Mouse (Mus musculus): ENCODE measurements at regions not wholly inside any gene's neighbourhood (a gene's known extent, or its start where the extent isn't known, plus 50 kb on each side); places are given as distances from the start of the nearest gene placed in this dataset.

DNA sequence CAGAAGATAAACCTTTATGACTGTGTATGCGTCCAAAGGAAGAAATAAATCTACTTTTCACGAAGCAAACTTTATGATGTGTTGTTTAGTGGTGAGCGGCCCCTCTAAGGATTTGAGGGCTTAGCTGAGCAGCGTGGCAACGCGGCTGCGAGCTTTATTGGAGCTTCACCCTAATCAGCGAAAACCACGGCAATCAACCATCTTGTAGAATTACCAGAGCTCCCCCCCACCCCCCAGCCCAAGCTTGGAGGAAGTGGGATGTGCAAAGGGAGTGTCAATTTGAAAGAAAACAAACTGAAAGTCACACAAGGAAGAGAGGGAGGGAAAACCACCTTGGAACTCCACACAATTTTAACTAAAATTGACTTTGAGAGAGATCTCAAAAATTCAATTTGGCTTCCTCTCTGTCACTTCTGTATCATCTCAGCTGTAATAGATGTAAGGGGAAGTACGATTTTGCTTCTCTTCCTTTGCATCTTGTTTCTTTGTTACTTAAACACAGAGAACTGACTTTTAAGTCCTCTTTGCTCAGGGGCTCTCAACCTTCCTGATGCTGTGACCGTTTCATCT lies 229.1 kb upstream of the Satb1 start:
- DNase-seq (ENCODE audit: extremely low spot score, low spot score), result no peak

DNA sequence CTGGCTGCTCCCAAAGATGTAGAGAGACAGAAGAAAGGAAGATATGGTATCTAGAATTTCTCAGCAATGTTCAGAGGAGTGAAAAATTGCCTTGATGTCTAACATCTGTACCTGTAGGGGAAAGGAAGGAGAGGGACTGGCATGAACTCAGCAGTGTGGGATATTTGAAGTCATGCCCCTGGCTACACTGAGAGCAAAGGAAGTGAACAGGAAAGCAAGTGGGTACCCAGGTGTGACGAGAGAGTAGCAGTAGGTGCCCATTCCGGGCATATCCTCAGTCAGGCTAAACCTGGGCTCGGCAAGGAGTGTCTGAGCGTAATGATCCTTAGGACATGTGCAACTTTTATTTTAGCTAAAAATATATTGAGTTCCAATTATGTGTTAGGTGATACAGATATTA lies 203.4 kb upstream of the Satb1 start:
- DNase-seq (ENCODE audit: extremely low spot score, low spot score), result no peak

DNA sequence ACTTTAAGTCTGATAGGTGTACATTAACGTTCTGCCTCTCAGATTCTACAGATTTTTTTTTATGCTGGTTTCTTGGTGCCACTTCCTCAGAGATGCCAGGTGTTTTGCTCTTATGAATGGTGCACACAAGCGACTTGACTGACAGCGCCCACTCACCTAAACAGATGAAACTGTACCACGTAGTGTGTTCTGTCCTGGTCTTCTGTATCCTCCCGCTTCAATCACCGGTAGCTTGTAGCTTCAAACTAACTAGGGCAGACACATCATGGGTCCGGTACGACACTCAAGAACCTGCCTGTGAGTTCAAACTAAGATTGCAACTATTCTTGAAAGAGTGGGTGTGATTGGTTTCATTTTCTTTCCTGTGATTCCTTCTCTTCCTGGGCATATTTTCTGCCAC lies 198.0 kb upstream of the Satb1 start:
- no peak for DNase-seq (ENCODE audit: extremely low spot score, low spot score)

DNA sequence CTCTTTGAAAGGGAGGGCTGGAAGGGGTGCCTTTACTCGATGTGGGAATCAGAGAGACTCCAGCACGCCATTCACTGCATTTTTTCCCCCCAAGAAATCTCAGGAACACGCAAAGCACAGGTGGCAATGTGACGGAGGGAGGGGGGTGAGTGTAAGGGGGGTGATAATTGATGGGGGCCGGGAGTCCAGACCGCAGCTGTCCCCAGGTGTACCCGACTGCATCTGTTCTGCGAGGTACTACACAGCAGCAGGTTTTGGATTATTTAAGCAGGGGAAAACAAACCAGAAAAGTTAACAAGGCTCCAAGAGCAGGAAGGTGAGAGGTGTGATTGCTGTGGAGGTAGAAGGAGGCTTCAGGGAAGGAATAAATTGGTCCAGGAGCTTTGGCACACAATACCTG lies 153.8 kb upstream of the Satb1 start:
- DNase-seq (ENCODE audit: extremely low spot score, low spot score), result no peak

DNA sequence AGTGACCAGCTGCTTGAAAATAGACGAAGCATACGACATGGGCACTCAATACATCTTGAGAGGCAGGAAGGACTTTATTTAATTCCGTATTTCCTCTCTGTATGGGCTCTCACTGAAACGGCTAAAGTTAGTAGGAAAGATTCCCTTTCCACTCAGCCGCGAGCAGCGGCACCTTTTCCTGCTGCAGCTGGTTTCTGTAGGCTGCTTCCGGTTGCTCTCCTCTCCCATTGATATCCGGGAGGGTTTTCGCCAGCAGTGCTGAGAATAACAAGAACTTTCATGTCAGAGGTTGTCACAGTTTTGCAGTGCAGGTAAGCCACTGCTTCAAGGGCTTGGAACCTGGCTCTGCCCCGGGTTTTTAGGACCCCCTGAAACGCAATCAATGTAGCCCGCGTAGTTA lies 153.1 kb upstream of the Satb1 start:
- DNase-seq (ENCODE audit: extremely low spot score, low spot score), result no peak

DNA sequence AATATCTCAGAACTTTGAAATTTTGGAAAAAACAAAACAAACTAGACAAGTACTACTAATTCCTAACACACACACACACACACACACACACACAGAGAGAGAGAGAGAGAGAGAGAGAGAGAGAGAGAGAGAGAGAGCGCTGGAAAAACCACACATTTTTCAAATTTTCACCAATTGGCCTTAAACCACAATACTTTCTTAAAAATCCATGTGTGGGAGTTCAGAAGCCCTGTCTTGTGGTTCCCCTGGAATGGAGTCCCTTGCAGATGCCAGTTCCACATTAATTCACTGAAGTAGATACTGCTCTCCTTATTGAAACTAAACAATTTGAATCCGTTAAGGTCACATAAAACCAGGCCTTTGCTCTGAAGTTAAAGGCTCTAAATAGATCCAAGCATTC lies 146.0 kb upstream of the Satb1 start:
- no peak for DNase-seq (ENCODE audit: extremely low spot score, low spot score)

DNA sequence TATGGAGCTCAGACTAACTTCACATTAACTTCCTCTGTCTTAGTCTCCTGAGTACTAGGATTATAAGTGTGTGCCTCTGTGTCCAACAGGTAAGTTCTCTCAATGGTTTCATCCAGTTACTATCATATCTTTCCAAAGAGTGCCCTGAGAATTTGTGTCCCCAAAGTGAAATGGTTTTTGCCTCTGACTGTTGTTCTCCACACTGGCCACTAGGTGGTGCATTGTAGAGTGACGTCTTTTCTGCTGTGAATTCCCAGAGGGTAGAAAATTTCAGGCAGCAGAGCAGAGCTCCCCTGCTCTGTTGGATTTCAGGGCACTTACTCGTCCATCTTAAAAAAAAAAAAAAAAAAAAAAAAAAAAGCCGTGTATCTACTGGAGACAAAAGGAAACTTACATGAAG lies 138.4 kb upstream of the Satb1 start:
- no peak for DNase-seq (ENCODE audit: extremely low spot score, low spot score)

DNA sequence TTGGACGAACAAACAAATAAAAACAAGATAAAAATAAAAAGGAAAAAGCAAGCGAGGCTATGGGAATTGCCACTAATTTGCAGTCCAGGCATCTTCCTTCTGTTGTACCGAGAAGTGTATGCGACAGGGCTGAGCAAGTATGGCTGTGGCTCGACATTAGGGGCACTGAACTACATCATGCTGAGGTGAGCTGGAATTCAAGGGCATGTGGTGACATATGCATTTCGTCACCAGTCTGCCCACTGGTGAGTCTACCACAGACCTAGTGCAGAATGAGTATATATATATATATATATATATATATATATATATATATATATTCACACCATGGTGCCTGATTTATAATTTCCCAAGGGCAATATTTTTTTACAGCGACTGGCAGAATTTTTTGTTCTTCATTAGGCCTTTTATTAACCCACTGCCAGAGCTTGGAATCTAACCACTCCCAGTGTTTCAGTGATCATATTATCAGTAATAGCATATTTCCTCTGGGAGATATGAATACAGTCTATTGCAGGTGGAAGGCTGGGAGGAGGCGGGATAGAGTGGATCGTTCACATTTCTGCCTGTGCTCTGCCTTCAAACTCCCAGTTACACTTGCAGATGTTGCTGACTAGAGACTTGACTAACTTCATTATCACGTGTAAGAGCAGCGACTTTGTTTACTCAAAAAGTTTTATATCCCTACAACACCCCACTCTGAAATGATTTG lies 133.6 kb upstream of the Satb1 start:
- DNase-seq (ENCODE audit: extremely low spot score, low spot score), result no peak

DNA sequence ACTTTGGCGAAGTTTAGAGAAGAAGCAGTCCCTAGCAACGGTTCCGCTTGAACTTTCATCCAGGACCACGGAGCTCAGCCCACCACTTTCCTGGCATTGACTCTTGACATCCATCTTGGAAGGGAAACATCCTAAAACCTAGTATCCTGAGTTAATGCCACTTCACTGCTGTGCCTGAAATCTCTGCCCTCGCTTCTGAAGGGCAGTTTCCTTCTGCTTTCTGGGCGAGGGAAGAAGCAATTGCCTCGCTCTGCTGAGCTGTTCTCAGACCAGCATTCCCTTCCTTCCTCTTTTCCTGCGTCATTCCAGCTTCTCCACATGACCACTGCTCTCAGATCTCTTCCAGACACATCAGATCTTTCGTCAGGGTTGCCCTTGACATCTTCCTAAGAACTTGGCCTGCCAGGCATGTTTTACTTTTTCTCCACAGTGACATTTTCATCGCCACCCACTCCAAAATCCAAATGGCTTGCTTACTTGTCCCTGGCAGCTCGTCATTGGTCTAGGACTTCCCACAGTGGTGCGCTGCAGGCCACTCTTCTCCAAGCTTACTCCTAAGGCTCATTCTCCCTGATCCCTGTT lies 129.5 kb upstream of the Satb1 start:
- DNase-seq (ENCODE audit: extremely low spot score, low spot score), result no peak

DNA sequence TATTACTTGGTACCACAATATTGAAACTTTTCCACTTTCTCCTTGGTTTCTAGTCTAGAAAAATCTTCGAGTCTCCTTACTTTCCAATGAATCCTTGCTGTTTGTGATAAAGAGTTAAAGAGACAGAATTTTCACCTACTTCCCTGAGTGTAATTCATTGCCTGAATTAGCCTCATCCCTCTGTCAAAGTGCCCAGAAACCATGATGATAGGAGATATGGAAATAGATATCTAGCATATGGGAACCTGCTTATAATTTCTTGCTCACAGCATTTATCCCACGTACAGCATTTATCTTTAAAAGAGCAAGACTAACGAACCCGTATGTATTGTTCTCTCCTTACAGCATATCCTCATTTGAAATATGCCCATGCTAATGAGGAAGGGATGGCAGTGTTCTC lies 128.2 kb upstream of the Satb1 start:
- DNase-seq (ENCODE audit: extremely low spot score, low spot score), result no peak

DNA sequence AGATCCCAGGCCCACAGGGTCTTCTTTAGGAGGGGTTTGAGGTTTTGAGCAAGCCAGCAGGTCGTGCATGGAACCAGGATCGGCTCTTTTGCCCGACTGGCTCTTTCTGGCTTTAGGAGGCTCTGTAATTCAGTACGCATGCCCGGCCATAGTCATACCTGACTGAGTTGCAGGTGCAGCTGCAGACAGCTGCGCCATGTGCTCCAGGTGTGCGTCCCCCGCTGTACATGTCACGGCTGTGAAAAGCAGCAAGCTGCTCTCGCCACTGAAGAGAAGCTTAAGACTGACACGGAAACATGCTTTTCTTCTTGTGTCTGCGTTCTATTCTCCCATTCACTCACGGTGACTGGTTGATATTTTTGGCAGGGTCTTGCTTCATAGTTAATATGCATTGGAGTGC lies 123.2 kb upstream of the Satb1 start:
- no peak for DNase-seq (ENCODE audit: extremely low spot score, low spot score)

DNA sequence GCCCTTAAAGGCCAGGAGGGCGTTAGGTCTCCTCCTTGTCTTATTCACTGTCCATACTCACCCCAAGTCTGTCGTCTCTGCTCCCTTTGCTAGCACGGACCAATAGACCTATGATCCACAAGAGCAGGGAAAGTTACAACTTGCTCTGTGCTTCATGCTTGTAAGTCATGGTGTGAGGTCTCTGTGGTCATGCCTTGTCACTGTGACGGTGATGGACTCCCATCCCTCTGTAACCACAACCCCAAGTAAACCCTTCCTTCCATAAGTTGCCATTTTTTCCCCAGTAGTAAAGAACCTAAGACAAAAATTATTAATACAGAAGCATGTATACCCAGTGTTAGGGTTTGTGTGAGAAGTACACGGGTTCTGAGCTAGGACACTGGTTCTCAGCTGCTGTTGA lies 104.6 kb upstream of the Satb1 start:
- no peak for DNase-seq (ENCODE audit: extremely low spot score, low spot score)

DNA sequence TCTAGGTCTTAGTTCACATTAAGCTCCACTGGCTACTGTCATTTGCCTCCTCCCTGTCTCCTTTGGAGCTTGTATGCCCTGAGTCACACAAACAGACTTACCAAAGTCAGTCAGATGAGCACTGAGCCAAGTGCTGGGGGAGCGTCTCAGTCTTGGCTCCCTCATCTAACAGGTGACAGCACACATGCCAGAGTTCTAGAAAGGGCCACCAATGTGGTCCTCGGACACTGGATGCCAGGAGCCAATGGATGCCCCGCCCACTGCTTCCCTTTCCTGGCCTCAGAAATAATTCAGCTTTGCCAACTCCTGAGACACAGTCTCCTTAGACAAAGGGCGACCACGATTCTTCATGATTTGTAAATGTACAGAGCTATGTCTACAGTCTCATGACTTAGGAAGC lies 103.0 kb upstream of the Satb1 start:
- no peak for DNase-seq (ENCODE audit: extremely low spot score, low spot score)

DNA sequence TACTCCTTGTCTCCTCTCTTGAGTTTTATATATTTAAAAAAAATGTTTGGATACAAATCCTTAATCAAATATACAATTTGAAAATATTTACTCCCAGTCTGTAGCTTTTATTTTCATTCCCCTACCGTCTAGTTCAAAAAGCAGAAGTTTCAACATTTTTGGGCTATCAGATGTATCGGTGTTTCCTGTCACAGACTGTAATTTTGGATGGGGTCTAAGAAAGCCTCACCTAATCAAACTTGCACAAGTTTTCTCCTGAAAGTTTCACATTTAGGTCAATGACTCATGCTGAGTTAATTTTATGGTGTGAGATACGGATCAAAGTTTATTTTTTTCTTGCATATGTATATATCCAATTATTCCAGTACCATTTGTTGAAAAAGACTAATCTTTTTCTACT lies 93.3 kb upstream of the Satb1 start:
- DNase-seq (ENCODE audit: extremely low spot score, low spot score), result no peak

DNA sequence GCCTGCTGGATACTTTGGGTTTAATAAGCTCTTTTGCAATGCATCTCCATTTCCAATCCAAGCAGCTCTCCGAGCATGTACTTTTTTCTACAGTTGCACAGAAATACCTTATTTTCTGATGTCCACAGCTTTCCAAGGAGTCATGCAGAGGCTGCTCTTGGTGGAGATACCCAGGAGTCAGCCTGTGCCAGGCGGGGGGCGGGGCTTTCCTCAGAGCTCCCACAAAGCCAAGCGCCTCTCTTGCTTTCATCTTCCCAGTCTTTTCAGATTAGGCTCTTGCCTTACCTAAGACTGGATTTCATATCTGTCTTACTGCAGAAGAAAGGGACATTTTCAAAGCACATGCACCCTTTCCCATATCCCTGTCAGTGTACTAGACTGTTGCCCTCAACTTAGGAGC lies 73.9 kb upstream of the Satb1 start:
- no peak for DNase-seq (ENCODE audit: extremely low spot score, low spot score)

DNA sequence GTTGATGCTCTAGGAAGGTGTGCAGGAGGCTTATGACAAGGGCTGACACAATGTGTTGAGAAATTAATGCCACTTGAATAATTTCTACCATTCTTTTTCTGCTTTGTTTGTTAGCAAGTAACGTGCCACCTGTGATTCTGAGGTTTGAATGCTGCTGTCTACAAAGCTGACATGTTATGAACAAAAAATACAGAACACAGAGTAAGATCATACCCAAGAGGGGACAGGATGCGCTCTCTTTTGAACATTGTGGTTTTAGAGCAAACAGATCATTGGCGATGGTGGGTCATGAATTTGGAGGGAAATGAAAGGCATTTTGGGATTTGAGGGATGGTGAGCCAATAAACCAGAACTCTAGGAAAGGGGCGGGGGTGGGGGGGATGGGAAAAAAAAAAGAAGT lies 73.3 kb upstream of the Satb1 start:
- DNase-seq (ENCODE audit: extremely low spot score, low spot score), result no peak

DNA sequence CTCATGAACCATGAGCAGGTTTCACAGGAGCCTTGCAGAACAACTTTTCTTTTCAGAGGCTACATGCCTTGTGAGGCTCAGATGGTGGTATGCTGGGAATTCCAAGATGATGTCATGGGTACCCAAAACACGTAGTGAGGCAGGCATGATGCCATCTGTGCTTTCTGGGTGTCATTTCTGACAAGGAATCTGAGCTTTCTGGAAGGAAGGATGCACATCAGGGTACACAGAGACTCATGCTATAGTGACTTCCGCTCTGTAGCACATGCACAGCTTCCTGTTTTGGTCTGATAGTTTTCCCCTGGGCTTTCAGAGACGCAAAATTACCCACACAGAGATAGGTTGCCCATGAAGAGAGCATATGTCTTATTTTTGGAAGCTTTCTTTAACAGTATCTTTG lies 70.8 kb upstream of the Satb1 start:
- DNase-seq (ENCODE audit: extremely low spot score, low spot score), result no peak

DNA sequence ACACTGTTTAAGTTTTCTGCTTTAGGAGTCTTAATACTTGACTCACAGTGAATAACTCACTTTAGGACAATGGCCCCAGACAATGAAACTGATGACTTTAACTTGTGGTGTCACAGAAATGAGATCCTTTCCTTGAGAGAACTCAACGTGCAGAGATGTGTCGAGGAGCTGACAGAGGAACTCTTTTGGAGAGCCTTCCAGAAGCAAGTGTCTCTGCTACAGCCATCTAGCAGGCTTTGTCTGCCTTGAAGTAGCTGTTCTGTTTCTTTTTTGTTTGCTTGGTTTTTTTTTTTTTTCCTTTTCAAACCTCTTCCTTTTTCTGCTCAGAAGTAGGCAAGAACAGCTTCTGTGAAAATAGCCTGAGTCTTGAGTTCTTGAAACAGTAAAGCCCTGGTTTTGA lies 66.3 kb upstream of the Satb1 start:
- no peak for DNase-seq (ENCODE audit: extremely low spot score, low spot score)

DNA sequence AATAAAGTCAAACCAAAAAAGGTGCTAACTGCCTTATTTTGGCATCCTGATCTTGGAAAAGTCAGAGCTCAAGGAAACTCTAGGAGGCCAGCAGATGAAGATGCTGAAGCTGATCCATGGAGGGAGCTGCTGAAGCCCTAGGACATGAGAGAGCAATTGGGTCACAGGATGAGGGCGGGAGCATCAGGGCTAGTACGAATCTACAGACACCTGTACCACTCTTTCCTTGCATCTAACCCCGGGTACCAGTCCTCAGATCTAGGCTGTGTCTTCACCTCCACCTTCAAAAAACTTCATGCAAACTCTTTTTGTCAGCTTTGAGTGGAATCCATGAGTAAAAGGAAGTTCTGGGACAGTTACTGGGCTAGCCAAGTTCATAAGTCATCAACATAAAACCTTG lies 63.1 kb upstream of the Satb1 start:
- no peak for DNase-seq (ENCODE audit: extremely low spot score, low spot score)

DNA sequence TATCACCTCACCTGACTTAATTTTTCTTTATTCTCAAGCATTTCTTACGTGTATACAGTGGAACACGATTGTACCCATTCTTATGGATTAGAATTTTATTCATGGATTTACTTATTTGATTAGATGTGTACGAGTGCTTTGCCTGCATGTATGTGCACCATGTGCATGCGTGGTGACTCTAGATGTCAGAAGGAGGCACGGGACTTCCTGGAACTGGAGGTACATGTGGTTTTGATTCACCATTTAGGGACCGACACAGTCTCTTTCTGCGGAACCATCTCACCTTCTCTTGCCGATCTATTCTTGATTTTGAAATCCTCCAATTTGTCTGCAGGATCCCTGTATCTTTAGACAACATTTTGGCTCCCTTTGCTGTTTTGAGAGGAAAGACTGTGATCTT lies 61.2 kb upstream of the Satb1 start:
- no peak for DNase-seq (ENCODE audit: extremely low spot score, low spot score)

DNA sequence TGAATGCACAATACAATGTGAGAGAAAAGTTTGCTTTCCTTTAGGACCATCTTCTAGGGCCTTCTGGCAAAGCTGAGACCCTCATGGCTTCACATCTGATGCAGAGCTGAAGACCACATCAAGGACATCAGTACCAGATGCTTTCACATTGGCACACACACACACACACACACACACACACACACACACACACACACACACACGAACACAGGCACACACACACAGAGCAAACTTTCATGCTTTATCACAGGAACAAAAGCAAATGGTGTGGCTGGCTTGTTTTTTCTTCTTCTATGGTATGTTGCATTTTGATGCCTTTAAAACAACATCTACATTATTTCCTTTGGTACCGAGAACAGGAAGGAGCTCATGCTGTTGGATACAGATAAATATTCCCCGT lies 59.8 kb upstream of the Satb1 start:
- DNase-seq (ENCODE audit: extremely low spot score, low spot score), result no peak

DNA sequence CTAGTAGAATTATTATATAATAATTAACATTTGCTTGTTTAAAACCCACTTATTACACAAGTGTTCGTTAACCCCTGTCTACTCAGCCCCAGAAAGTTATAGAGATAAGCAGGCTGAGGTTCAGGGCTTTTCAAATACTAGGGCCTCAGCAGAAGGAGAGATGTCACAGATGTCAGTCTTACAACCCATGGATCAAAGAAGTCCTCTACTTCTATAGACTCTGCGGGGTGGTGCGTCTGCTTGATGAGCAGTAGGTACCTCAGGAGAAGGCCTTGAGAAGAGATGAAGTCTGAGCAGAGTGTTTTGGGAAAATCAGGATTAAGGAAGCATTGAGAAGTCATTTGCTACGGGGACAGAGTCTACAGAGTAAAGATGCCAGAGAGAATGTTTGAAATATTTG lies 59.1 kb upstream of the Satb1 start:
- DNase-seq (ENCODE audit: extremely low spot score, low spot score), result no peak

Data from neural tube, embryonic 10.5 days (tissue).